Mouse (Mus musculus) brain, embryonic 14.5 days (tissue): Measurements from ENCODE around the gene Ldhb. TPM values are rescaled to one million over a fixed set of nuclear protein-coding genes. Genes with fewer than 3 reads are reported as not detected.
"Not testable (repeated sequence)": the region's sequence is repeated elsewhere in the genome, so short reads cannot be mapped to it uniquely, and the experiment has no call there.

Experiments used
- DNase-seq: peaks from one replicate; pipeline ENCODE4 v3.0.0-alpha.2; 2011; ENCODE audit warnings: low read depth
- CTCF ChIP-seq: fragments of 200-500 bp; IDR thresholded peaks from 2 replicates; pipeline ENCODE4 v1.5.1; 2012; ENCODE audit warnings: inconsistent platforms, mild to moderate bottlenecking, moderate library complexity, borderline replicate concordance; ENCODE audit not compliant: insufficient read depth, insufficient read length; ENCODE audit errors: extremely low read depth
- POLR2A ChIP-seq: fragments of 200-500 bp; IDR thresholded peaks from 2 replicates; pipeline ENCODE4 v1.6.1; 2012; ENCODE audit warnings: mild to moderate bottlenecking, inconsistent platforms, borderline replicate concordance; ENCODE audit not compliant: poor library complexity, insufficient read depth, insufficient read length, severe bottlenecking; ENCODE audit errors: extremely low read depth
- polyA plus RNA-seq: library from polyadenylated mRNA; depleted of rRNA; stranded (reverse); fragments of >200 nt; gene quantifications from 2 replicates; pipeline ENCODE4 v1.2.3, GENCODE M21; 2012

The Ldhb gene
- polyA plus RNA-seq, 1 experiment, result 357 TPM

DNA sequence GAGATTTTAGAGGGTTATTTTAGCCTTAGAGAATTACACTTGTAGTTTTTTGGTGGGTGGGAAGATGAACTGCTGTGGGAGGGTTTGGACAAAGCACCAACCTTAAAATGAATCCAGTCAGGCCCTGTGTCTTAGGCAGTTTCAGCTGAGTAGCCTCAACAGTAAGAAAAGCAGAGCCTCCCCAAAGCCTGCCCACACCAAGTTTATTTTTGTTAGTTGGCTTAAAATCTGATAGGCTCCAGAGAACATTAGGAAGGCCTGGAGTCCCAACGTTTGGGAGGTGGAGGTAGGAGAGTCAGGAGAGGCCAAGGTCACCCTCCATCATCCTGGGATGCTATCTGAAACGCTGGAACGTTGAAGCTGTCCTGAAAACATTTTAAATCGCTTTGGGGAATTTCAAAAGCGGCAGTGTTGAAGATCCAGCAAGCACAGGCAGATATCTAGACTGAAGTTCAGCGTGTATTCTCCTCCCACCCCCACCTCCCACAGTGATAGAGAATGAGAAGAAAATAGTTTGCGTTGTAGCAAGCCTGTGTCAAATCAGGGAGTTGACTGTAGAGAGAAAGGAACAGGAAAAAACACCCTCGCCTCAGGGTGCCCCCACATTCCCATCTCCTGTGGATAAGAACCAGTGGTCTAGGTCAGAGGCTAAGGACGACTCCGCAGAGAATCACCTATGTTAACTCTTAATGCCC is 1.3 kb downstream of the Ldhb start:
- no peak for DNase-seq
- TF ChIP-seq CTCF (no peak), POLR2A (no peak)

DNA sequence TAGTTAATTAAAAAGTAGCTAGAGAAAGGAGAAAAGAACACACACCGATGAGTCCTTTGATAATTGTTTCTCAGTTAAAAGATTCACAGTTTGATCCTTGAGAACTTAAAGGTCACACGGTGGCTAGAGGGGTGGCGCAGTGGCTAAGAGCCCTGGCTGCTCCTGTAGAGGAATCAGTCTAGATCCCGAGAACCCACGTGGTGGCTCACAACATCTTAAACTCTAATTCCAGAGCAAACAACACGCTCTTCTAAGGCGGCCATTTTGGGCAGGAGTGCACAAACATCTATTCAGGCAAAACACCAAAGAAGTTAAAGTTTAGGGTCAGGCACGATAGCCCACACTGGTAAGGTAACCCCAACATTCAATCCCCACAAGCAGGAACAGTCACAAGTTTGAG is 4.2 kb downstream of the Ldhb start:
- no peak for TF ChIP-seq POLR2A
- TF ChIP-seq CTCF, result no peak
- no peak for DNase-seq

GRCm38 (mm10) chr6:142502519-142503125 is 5.1 kb downstream of the Ldhb start:
- no peak for DNase-seq
- TF ChIP-seq CTCF (no peak), POLR2A (no peak)

- DNase-seq, result not testable (repeated sequence)
Measured at GRCm38 (mm10) chr6:142490114-142490513, 17.6 kb downstream of the Ldhb start.

DNA sequence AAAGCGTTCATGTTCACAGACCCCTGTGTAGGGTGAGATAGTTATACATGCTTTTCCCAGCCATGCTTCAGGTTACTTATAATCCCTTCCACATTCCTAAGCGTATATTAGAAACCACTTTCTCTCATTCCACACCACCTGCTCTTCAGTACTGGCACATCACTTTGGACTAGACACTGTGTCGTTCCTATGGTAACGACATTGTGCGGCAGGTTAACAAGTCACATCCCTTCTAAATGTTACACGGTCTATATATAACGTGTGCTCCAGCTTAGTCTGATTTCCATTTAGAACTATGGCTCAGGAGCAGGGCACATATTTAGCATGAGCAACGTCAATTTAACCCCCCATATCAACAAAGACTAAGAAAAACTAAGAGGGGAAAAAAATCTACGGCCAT is 20.1 kb downstream of the Ldhb start:
- TF ChIP-seq CTCF (no peak), POLR2A (no peak)
- DNase-seq, result no peak

DNA sequence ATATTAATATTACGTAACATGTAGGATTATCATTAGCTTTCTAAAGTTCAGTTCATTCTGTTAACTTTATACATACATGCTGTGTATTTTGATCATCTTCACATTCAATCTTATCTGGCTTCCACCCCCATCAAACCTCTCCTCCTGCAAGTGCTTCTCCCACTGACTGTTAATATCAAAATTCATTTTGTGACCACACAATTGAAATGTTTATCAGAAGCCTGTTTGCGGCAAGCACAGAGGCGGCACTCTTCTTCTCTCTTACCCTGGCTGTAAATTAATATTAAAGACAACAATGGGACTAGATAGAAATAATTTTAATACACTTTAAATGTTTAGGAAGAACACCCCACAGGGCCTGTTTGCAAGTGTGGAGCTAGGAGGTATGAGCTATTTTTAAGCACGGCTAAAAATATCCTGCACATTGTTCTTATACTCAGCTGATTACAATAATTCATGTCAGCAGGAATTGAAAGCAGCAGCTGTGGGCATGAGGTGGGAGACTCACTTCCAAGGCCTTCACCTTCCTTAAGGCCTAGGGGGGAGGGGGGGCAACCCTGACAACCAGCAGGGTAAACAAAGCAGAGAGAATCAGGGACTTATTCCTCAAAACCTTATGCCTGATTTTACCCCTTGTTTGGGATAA is 22.2 kb downstream of the Ldhb start:
- TF ChIP-seq CTCF (no peak), POLR2A (no peak)
- DNase-seq, result no peak

GRCm38 (mm10) chr6:142477239-142477638 is 30.5 kb downstream of the Ldhb start:
- no peak for DNase-seq
- TF ChIP-seq POLR2A (no peak), CTCF (no peak)

DNA sequence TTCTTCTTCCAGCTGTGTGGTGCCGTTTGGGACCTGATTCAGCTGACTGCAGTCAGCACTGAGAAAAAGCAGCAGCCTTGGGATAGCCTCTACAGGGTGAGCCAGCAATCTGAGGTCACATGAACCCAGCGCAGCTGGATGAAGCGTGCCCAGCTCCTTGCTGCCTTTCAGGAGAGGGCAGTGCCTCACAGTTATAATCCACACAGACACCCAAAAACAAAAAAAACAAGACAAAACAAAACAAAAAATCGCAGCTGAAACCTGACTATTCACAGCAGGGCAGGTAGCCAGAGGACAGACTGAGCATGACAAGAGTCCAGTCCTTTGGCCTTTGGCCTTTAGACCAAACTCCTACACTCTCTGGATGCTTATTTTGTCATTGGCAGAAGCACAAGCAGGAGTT is 35.0 kb downstream of the Ldhb start, which contains the start of gene Gys2:
Gene Gys2 (minus strand): TSS at position 309 of the 403 bp plus-strand sequence.
- DNase-seq, result no peak
- TF ChIP-seq CTCF, result no peak

GRCm38 (mm10) chr6:142471141-142471540 is 36.6 kb downstream of the Ldhb start:
- no peak for DNase-seq
- TF ChIP-seq CTCF (no peak), POLR2A (no peak)

DNA sequence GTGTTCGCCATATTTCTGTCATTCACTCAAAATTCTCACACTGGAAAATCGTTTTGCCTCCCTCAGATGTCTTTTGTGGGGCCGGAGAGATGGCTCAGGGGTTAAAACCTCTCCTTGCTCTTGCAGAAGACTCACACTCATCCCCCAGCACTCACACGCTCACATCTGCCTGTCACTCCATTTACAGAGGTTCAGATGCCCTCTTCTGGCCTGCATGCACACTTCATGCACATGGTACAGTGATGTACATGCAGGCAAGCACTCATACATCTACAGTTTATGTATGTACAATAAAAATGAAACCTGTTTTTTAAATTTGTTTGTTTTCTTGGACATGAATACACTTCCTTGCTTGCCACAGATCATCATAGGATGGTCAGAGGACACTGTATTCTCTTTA is 38.2 kb downstream of the Ldhb start:
- DNase-seq, result peak; percentile 66
- TF ChIP-seq CTCF (peak; percentile 58; the same call in 1 of the 2 replicates), POLR2A (no peak)

DNA sequence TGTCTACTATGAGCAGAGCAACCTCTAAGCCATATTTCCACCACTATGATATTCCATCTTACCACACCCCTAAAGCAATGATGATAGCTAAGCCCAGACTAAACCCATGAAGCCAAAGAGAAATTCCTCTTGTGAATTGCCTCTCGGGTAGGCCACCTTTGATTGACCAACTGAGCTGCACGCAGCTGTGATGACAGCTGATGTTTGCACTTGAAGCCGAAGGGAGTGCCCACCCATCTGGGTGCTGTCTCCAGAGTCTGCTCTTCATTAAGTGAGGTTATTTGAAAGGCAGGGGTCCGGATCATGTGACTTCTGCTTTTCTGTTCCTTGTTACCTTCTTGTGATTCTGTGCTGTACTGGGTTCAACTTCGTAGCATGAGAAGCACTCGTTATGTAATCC is 45.6 kb downstream of the Ldhb start:
- no peak for TF ChIP-seq CTCF
- no peak for TF ChIP-seq POLR2A
- no peak for DNase-seq
